Mouse (Mus musculus) heart, embryonic 14.5 days (tissue): ENCODE data around the gene Ccnyl1. TPM values are rescaled to one million over a fixed set of nuclear protein-coding genes. Genes with fewer than 3 reads are reported as not detected.

Experiments
- ATAC-seq: fragments of 200-750 bp; cut with Nextera tagmentation; 2 replicates; pipeline ENCODE4 v1.8.0; 2017; ENCODE audit warnings: low read depth, moderate TSS enrichment; ENCODE audit not compliant: insufficient number of reproducible peaks, insufficient read depth, low FRiP score
- H3K27ac ChIP-seq, 2 experiments: fragments of 200-500 bp in 1 of 2; fragments of 300-500 bp in 1 of 2; sonication (generic) in 1 of 2; replicated peaks in 1 of 2; 2 replicates each; pipeline ENCODE4 v1.5.1; 2012 to 2014; ENCODE audit warnings: low read depth in 2 of 2, low read length in 2 of 2, control low read depth in 1 of 2, mild to moderate bottlenecking in 1 of 2, mixed read lengths in 1 of 2; ENCODE audit not compliant: control insufficient read depth in 1 of 2, insufficient read depth in 1 of 2
- H3K27me3 ChIP-seq: fragments of 300-500 bp; sonication (generic); 2 replicates; pipeline ENCODE4 v1.6.1; 2014; ENCODE audit warnings: mild to moderate bottlenecking, low read length, control low read depth; ENCODE audit not compliant: control insufficient read depth, insufficient read depth
- H3K36me3 ChIP-seq: fragments of 300-500 bp; sonication (generic); 2 replicates; pipeline ENCODE4 v1.6.1; 2014; ENCODE audit warnings: mild to moderate bottlenecking, control low read depth, low read length, mixed read lengths; ENCODE audit not compliant: control insufficient read depth, insufficient read depth
- H3K4me1 ChIP-seq, 2 experiments: fragments of 200-500 bp in 1 of 2; fragments of 300-500 bp in 1 of 2; sonication (generic) in 1 of 2; 2 replicates each; pipeline ENCODE4 v1.6.1; 2012 to 2014; ENCODE audit warnings: low read length in 2 of 2, control low read depth in 1 of 2, mixed read lengths in 1 of 2; ENCODE audit not compliant: control insufficient read depth in 2 of 2, insufficient read depth in 2 of 2
- H3K4me2 ChIP-seq: fragments of 300-500 bp; sonication (generic); 2 replicates; pipeline ENCODE4 v1.6.1; 2014; ENCODE audit warnings: mild to moderate bottlenecking, low read length
- H3K4me3 ChIP-seq, 2 experiments: fragments of 200-500 bp in 1 of 2; fragments of 300-500 bp in 1 of 2; sonication (generic) in 1 of 2; 2 replicates each; pipeline ENCODE4 v1.5.1; 2012 to 2014; ENCODE audit warnings: low read length in 2 of 2, mild to moderate bottlenecking in 2 of 2, control low read depth in 1 of 2, low read depth in 1 of 2, moderate library complexity in 1 of 2; ENCODE audit not compliant: control insufficient read depth in 1 of 2, insufficient read depth in 1 of 2
- H3K9ac ChIP-seq: fragments of 300-500 bp; sonication (generic); 2 replicates; pipeline ENCODE4 v1.6.1; 2014; ENCODE audit warnings: mild to moderate bottlenecking, low read length
- H3K9me3 ChIP-seq: fragments of 300-500 bp; sonication (generic); 2 replicates; pipeline ENCODE4 v1.6.1; 2016; ENCODE audit warnings: low read length, control low read depth; ENCODE audit not compliant: control insufficient read depth
- WGBS: fragments of 180-500 bp; shearing (Covaris S2); extraction: QIAGEN DNeasy Blood & Tissue Kit; methylation state at CpG from one replicate; pipeline ENCODE4 v1.1.7; 2014; 5-methylcytosine and 5-hydroxymethylcytosine counted together
- polyA plus RNA-seq: library from polyadenylated mRNA; unstranded; fragments of >200 nt; fragmentation: Nextera tagmentation; extraction: Ambion mirVana; gene quantifications from 2 replicates; pipeline ENCODE4 v1.2.1, GENCODE M21; 2014

Gene Ccnyl1
- polyA plus RNA-seq, 1 experiment from 2014 or later = 6.7 TPM

DNA sequence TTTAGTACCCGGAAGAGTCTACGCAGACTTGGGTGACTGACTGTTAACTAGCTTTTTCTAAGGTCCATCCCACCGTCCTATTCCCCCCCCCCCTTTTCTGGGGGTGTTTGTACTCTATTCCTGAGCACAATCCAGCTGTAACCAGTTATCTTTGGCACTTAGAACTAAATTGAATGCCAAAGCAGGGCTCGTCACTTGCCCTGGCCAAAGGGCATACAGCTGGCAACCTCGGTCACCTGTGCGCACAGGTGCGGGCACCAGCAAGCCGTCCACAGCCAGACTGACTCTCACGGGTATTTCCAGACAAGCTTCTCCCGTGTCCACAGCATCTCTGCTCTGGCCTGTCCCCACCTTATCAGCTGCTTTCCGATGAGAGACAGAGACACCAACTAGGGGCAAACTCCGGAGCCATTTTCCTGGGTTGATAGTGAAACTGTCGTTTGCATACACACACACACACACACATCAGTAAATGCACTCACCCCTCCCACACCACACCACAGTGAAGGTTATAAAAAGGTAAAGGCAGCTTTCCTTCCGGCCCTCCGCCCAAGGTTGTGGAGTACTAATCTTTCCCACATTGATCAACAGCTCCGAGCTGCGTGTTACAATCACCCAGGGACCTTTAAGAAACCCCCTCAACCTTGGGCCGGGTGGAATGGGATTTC lies 52.6 kb downstream of the Ccnyl1 start:
- Histone ChIP-seq H3K27me3 (no peaks in the 10 kb centered on the region), H3K9ac (no peak overlapping the region), H3K4me1 (peaks cover 9 to 14% of the 10 kb centered on the region in 2 experiments), H3K4me3 (no peak overlapping the region), H3K27ac (no peak overlapping the region), H3K4me2 (no peak overlapping the region), H3K36me3 (no peaks in the 10 kb centered on the region), H3K9me3 (no peaks in the 10 kb centered on the region)
- WGBS = 63% methylated on average over 18 of the region's 18 CpGs
- no peak for ATAC-seq

DNA sequence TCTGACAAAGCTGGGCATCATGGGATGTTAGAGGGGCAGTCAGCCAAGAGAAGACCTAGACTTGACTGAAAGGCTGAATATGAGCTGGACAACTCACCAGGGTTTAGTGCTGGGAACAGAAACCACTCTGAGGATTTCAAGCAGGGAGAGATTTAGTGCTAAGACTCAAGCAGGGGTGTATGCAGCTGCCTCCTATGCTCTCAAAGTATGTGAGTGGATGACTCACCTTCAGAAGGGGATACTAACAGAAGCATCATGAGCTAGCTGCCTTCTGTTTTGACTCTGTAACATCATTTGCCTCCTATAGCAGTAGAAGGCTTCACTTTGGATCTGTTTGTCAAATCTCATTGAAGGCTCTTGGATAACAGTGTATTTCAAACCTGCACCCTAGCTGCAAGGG lies 54.4 kb downstream of the Ccnyl1 start:
- no peak overlapping the region for H3K4me3 ChIP-seq
- H3K4me1 ChIP-seq = peaks cover under 1 to 2% of the 10 kb centered on the region in 2 experiments; a peak in 1 of 4 replicates
- H3K9me3 ChIP-seq = no peaks in the 10 kb centered on the region
- H3K27ac ChIP-seq = no peak overlapping the region
- H3K4me2 ChIP-seq = no peak overlapping the region
- H3K9ac ChIP-seq = no peak overlapping the region
- ATAC-seq = no peak
- no peaks in the 10 kb centered on the region for H3K27me3 ChIP-seq
- H3K36me3 ChIP-seq = no peaks in the 10 kb centered on the region

GRCm38 (mm10) chr1:64753109-64753508 lies 62.9 kb downstream of the Ccnyl1 start:
- Histone ChIP-seq H3K4me3 (no peak overlapping the region), H3K9me3 (no peaks in the 10 kb centered on the region), H3K27ac (no peak overlapping the region), H3K27me3 (no peaks in the 10 kb centered on the region), H3K36me3 (no peaks in the 10 kb centered on the region), H3K4me2 (no peak overlapping the region), H3K9ac (no peak overlapping the region), H3K4me1 (peaks cover 0 to 2% of the 10 kb centered on the region in 2 experiments; a peak in 1 of 4 replicates)
- no peak for ATAC-seq
- WGBS = 67% methylated on average over 8 of the region's 8 CpGs

- peaks cover 0 to 2% of the 10 kb centered on the region in 2 experiments; a peak in 1 of 4 replicates for H3K4me1 ChIP-seq
- H3K27me3 ChIP-seq = no peaks in the 10 kb centered on the region
- H3K4me3 ChIP-seq = no peak overlapping the region
- H3K4me2 ChIP-seq = no peak overlapping the region
- 66% methylated on average over 7 of the region's 7 CpGs for WGBS
- H3K27ac ChIP-seq = no peak overlapping the region
- no peaks in the 10 kb centered on the region for H3K9me3 ChIP-seq
- H3K9ac ChIP-seq = no peak overlapping the region
- ATAC-seq = no peak
- H3K36me3 ChIP-seq = no peaks in the 10 kb centered on the region
Measured at GRCm38 (mm10) chr1:64753668-64754067, 63.4 kb downstream of the Ccnyl1 start.

- Histone ChIP-seq H3K4me2 (no peak overlapping the region), H3K4me1 (peaks cover 0 to 2% of the 10 kb centered on the region in 2 experiments; a peak in 1 of 4 replicates), H3K9ac (no peak overlapping the region), H3K36me3 (no peaks in the 10 kb centered on the region), H3K27ac (no peak overlapping the region), H3K4me3 (no peak overlapping the region), H3K9me3 (no peaks in the 10 kb centered on the region), H3K27me3 (no peaks in the 10 kb centered on the region)
- WGBS = 87% methylated on average over 5 of the region's 5 CpGs
- ATAC-seq = no peak
Measured at GRCm38 (mm10) chr1:64754658-64755057, 64.4 kb downstream of the Ccnyl1 start.

- H3K9me3 ChIP-seq = no peaks in the 10 kb centered on the region
- no peak overlapping the region for H3K27ac ChIP-seq
- no peaks in the 10 kb centered on the region for H3K36me3 ChIP-seq
- no peak for ATAC-seq
- no peak overlapping the region for H3K9ac ChIP-seq
- WGBS = 62% methylated on average over 7 of the region's 7 CpGs
- H3K4me3 ChIP-seq = no peak overlapping the region
- H3K27me3 ChIP-seq = no peaks in the 10 kb centered on the region
- peaks cover 0 to 2% of the 10 kb centered on the region in 2 experiments; a peak in 1 of 4 replicates for H3K4me1 ChIP-seq
- 0 out of 2 replicates have a peak overlapping the region, but pooled peaks have one; percentile 11 for H3K4me2 ChIP-seq
Measured at GRCm38 (mm10) chr1:64755971-64756639, 65.8 kb downstream of the Ccnyl1 start.

DNA sequence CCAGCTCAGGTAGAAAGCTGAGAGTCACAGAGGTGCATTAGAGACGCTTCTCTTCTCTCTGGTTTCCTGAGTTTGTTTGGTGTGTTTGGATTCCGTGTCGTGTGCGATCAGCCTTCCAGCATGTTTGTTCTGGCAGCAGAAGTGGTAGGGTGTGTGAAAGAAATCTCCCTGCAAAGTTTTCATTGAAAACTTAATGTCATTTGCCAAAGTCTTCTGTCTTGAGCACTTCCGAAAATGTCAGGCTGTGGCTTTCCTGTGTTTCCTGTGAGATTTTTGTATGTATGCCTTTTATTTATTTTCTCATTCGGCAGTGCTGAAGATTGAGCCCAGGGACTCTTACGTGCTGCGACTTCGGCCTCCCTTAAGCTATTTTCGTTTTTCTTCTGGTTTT lies 66.4 kb downstream of the Ccnyl1 start:
- Histone ChIP-seq H3K27ac (0 out of 4 replicates have a peak overlapping the region, but pooled peaks of 1 of the 2 experiments have one; percentile 7), H3K36me3 (no peaks in the 10 kb centered on the region), H3K4me2 (0 out of 2 replicates have a peak overlapping the region, but pooled peaks have one; percentile 11), H3K4me3 (no peak overlapping the region), H3K9ac (no peak overlapping the region), H3K27me3 (no peaks in the 10 kb centered on the region), H3K9me3 (no peaks in the 10 kb centered on the region), H3K4me1 (peaks cover 0 to 2% of the 10 kb centered on the region in 2 experiments; a peak in 1 of 4 replicates)
- ATAC-seq = no peak
- WGBS = 57% methylated on average over 10 of the region's 10 CpGs
